Mouse (Mus musculus): ENCODE results near the gene Ttc29. TPM values are rescaled to one million over a fixed set of nuclear protein-coding genes. Genes with fewer than 3 reads are reported as not detected.

Gene Ttc29
- polyA plus RNA-seq (2014; fragmentation: Nextera tagmentation; extraction: Ambion mirVana): 0.46 and 0.88 TPM in 2 replicates

DNA sequence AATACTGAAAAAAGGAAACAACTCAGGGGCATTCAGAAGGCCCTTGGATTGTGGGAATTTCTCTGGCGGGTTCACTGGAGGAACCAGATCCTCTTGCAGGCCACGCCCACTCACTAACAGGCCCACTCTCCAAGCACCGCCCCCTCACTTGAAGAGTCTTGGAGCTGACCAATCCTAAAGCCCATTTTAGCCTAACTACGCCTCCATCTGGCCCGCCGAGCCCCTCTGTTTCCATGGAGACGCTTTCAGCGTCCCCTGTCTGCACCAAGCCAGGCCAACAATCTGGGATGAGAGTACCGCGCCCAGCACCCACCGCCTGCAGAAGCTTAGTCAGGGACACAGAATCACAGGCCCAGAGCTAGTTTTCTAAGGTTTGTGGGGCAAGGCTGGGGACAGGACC lies at the start of gene Ttc29:
Gene Ttc29 (plus strand): TSS at position 224 of the 400 bp plus-strand sequence.
- under 1% methylated on average over 11 of the region's 11 CpGs for WGBS
- H3K4me3 ChIP-seq (ENCODE audit: low read depth, low read length): no peak within 1 kb of the TSS

DNA sequence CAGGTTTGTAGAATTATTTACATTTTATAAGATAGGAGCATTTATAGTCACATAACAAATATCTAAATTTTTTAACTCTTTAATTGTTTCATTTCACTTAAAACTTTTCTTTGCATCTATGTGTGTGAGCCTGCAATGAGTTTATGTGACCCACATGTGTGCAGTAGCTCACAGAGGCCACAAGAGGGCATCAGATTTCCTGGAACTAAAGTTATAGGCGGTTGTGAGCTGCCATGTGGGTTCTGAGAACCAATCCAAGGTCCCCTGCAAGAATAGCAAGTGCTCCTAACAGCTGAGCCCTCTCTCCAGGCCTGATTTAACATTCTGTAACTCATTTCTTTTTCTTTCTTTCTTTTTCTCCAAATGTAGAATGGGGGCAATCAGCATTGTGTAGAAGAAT lies 41.7 kb upstream of the Ttc29 start:
- Histone ChIP-seq H3K9ac (replicated peaks; ENCODE audit: low read length) (no peak overlapping the region), H3K4me2 (ENCODE audit: low read depth, low read length) (no peak overlapping the region), H3K4me1 (ENCODE audit: control insufficient read depth, insufficient read depth, low read length) (no peaks in the 10 kb centered on the region), H3K4me3 (ENCODE audit: low read depth, low read length) (no peak overlapping the region), H3K36me3 (replicated peaks; ENCODE audit: control insufficient read depth, insufficient read depth, low read depth, low read length) (no peaks in the 10 kb centered on the region), H3K27ac (replicated peaks; ENCODE audit: low read depth, low read length) (no peak overlapping the region), H3K27me3 (ENCODE audit: control insufficient read depth, insufficient read depth, low read length) (no peaks in the 10 kb centered on the region), H3K9me3 (replicated peaks; ENCODE audit: control insufficient read depth, low read length) (no peaks in the 10 kb centered on the region)
- no peak for ATAC-seq (replicated peaks; ENCODE audit: insufficient number of reproducible peaks, low FRiP score, low TSS enrichment, low read depth)
- WGBS: 92% methylated on average over 1 of the region's 1 CpGs
- DNase-seq (ENCODE audit: low spot score): no peak

More for the DNA sequence above, at the start of gene Ttc29:
- H3K27ac ChIP-seq (replicated peaks; ENCODE audit: low read depth, low read length): no peak within 1 kb of the TSS
- H3K4me1 ChIP-seq (ENCODE audit: control insufficient read depth, insufficient read depth, low read length): no peaks in the 10 kb centered on the region
- ATAC-seq (replicated peaks; ENCODE audit: insufficient number of reproducible peaks, low FRiP score, low TSS enrichment, low read depth): peak; percentile 97
- H3K36me3 ChIP-seq (replicated peaks; ENCODE audit: control insufficient read depth, insufficient read depth, low read depth, low read length): no peaks in the 10 kb centered on the region
- H3K9me3 ChIP-seq (replicated peaks; ENCODE audit: control insufficient read depth, low read length): no peaks in the 10 kb centered on the region
- no peaks in the 10 kb centered on the region for H3K27me3 ChIP-seq (ENCODE audit: control insufficient read depth, insufficient read depth, low read length)
- DNase-seq (ENCODE audit: low spot score): peak; percentile 96
- H3K4me2 ChIP-seq (ENCODE audit: low read depth, low read length): peak within 1 kb of the TSS; percentile 1; the same call in 1 of the 2 replicates
- H3K9ac ChIP-seq (replicated peaks; ENCODE audit: low read length): no peak within 1 kb of the TSS

DNA sequence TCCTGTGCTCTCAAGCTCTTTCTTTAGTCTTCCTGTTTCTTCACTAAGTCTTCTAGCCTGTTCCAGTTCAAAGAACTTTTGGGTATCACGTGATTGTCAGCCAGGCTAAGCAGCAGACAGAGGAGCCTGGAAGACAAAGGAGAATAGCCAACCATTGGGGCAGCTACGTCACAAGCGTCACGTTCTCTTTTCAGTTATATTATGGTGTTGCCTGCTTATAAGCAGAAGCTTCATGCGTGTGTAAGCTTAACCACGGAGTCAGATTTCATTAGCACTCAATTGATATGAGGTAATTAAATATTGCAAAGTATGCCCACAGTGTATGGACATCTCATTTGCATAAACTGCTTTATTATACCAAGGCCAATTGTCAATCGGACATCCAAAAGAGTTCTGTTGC lies 30.4 kb upstream of the Ttc29 start:
- Histone ChIP-seq H3K4me2 (ENCODE audit: low read depth, low read length) (no peak overlapping the region), H3K4me3 (ENCODE audit: low read depth, low read length) (no peak overlapping the region), H3K36me3 (replicated peaks; ENCODE audit: control insufficient read depth, insufficient read depth, low read depth, low read length) (no peaks in the 10 kb centered on the region), H3K27ac (replicated peaks; ENCODE audit: low read depth, low read length) (no peak overlapping the region), H3K27me3 (ENCODE audit: control insufficient read depth, insufficient read depth, low read length) (no peaks in the 10 kb centered on the region), H3K4me1 (ENCODE audit: control insufficient read depth, insufficient read depth, low read length) (no peaks in the 10 kb centered on the region), H3K9ac (replicated peaks; ENCODE audit: low read length) (no peak overlapping the region), H3K9me3 (replicated peaks; ENCODE audit: control insufficient read depth, low read length) (no peaks in the 10 kb centered on the region)
- ATAC-seq (replicated peaks; ENCODE audit: insufficient number of reproducible peaks, low FRiP score, low TSS enrichment, low read depth) (no peak), DNase-seq (ENCODE audit: low spot score) (no peak)
- 78% methylated on average over 7 of the region's 7 CpGs for WGBS

DNA sequence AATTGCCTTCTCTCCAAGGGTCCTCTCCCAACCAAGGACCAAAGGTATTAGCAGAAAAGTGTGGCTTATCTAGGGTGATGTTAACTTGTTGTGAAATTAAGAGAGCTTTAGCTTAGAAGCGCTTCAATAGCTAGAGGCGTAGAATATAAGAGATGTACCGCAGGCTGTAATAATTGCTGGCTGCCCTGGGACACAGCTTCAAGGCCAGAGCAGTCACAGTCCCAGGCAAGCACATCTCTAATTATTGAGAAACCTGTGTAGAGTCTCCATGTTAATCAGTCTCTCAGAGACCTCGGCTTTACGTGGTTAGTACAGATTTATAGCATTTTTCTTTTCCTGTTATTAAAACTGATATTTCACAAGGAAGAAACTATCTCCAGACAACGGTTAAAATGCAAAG lies 29.7 kb upstream of the Ttc29 start:
- no peaks in the 10 kb centered on the region for H3K27me3 ChIP-seq (ENCODE audit: control insufficient read depth, insufficient read depth, low read length)
- no peak overlapping the region for H3K9ac ChIP-seq (replicated peaks; ENCODE audit: low read length)
- no peak overlapping the region for H3K4me3 ChIP-seq (ENCODE audit: low read depth, low read length)
- H3K27ac ChIP-seq (replicated peaks; ENCODE audit: low read depth, low read length): no peak overlapping the region
- H3K4me2 ChIP-seq (ENCODE audit: low read depth, low read length): no peak overlapping the region
- no peaks in the 10 kb centered on the region for H3K9me3 ChIP-seq (replicated peaks; ENCODE audit: control insufficient read depth, low read length)
- no peaks in the 10 kb centered on the region for H3K36me3 ChIP-seq (replicated peaks; ENCODE audit: control insufficient read depth, insufficient read depth, low read depth, low read length)
- ATAC-seq (replicated peaks; ENCODE audit: insufficient number of reproducible peaks, low FRiP score, low TSS enrichment, low read depth) (no peak), DNase-seq (ENCODE audit: low spot score) (no peak)
- H3K4me1 ChIP-seq (ENCODE audit: control insufficient read depth, insufficient read depth, low read length): no peaks in the 10 kb centered on the region
- 90% methylated on average over 6 of the region's 6 CpGs for WGBS

DNA sequence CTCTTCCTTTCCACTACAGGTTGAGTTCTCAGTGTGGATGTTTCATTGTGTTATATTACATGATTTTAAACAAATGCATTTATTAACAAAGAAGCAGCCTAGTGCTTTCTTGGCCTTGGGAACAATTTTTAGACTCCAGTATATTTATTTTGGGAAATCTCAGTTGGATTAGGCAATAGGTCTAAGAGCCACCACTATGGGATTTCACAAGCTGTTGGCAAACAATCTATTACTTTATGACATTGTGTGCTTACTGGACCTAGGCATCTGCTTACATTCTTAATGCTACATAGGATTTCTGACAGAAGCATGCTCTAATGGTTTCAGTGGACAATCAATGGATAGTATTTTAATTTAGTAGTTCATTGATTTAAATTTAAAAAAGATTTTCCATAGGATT lies 26.0 kb upstream of the Ttc29 start:
- Histone ChIP-seq H3K4me1 (ENCODE audit: control insufficient read depth, insufficient read depth, low read length) (no peaks in the 10 kb centered on the region), H3K4me2 (ENCODE audit: low read depth, low read length) (no peak overlapping the region), H3K27me3 (ENCODE audit: control insufficient read depth, insufficient read depth, low read length) (no peaks in the 10 kb centered on the region), H3K9ac (replicated peaks; ENCODE audit: low read length) (no peak overlapping the region), H3K36me3 (replicated peaks; ENCODE audit: control insufficient read depth, insufficient read depth, low read depth, low read length) (no peaks in the 10 kb centered on the region), H3K4me3 (ENCODE audit: low read depth, low read length) (no peak overlapping the region), H3K27ac (replicated peaks; ENCODE audit: low read depth, low read length) (no peak overlapping the region), H3K9me3 (replicated peaks; ENCODE audit: control insufficient read depth, low read length) (no peaks in the 10 kb centered on the region)
- ATAC-seq (replicated peaks; ENCODE audit: insufficient number of reproducible peaks, low FRiP score, low TSS enrichment, low read depth) (no peak), DNase-seq (ENCODE audit: low spot score) (no peak)

DNA sequence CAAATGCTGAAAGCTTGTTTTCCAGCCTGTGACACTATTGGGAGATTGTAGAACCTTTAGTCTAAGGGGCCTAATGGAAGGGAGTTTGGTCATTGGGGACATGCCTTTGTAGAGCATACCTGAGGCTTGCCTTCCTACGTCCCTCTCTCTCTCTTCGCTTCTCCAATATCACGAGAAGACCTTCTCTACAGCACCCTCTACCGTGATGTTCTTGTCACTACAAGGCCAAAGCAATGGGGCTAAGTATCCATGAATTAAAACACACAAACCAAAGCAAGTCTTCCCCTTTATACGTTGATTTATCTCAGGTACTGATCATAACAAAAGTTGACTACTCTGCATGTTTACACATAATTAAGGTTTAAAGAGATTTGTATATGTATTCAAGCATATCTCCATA lies 8.9 kb upstream of the Ttc29 start:
- WGBS: 28% methylated on average over 5 of the region's 5 CpGs
- H3K36me3 ChIP-seq (replicated peaks; ENCODE audit: control insufficient read depth, insufficient read depth, low read depth, low read length): no peaks in the 10 kb centered on the region
- no peaks in the 10 kb centered on the region; the same call in 1 of the 2 replicates for H3K27me3 ChIP-seq (ENCODE audit: control insufficient read depth, insufficient read depth, low read length)
- no peak overlapping the region for H3K4me3 ChIP-seq (ENCODE audit: low read depth, low read length)
- H3K27ac ChIP-seq (replicated peaks; ENCODE audit: low read depth, low read length): no peak overlapping the region
- no peak overlapping the region for H3K4me2 ChIP-seq (ENCODE audit: low read depth, low read length)
- no peaks in the 10 kb centered on the region for H3K9me3 ChIP-seq (replicated peaks; ENCODE audit: control insufficient read depth, low read length)
- no peaks in the 10 kb centered on the region for H3K4me1 ChIP-seq (ENCODE audit: control insufficient read depth, insufficient read depth, low read length)
- H3K9ac ChIP-seq (replicated peaks; ENCODE audit: low read length): no peak overlapping the region
- DNase-seq (ENCODE audit: low spot score): peak; percentile 54
- ATAC-seq (replicated peaks; ENCODE audit: insufficient number of reproducible peaks, low FRiP score, low TSS enrichment, low read depth): no peak

DNA sequence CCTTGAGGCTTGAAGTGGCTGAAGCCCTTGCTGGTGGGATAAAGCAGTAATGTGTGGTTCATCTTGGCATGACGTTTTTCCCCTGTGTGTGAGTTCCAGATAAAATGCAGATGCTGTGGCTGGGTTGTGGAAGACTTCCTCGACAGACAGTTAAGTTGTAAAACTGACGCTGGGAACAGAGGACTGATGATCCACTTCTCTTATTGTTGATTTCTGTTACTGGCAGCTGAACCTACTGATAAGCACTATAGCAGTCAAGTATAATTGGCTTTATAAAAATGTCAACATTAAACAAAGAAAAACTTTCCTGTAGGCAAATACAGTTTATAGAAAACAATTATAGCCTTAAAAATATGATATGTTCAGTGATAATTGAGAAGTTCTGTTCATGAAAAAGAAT lies 2.7 kb upstream of the Ttc29 start:
- Histone ChIP-seq H3K4me2 (ENCODE audit: low read depth, low read length) (no peak overlapping the region), H3K27ac (replicated peaks; ENCODE audit: low read depth, low read length) (no peak overlapping the region), H3K27me3 (ENCODE audit: control insufficient read depth, insufficient read depth, low read length) (no peaks in the 10 kb centered on the region; the same call in 1 of the 2 replicates), H3K9ac (replicated peaks; ENCODE audit: low read length) (no peak overlapping the region), H3K4me1 (ENCODE audit: control insufficient read depth, insufficient read depth, low read length) (no peaks in the 10 kb centered on the region), H3K4me3 (ENCODE audit: low read depth, low read length) (no peak overlapping the region), H3K36me3 (replicated peaks; ENCODE audit: control insufficient read depth, insufficient read depth, low read depth, low read length) (no peaks in the 10 kb centered on the region), H3K9me3 (replicated peaks; ENCODE audit: control insufficient read depth, low read length) (no peaks in the 10 kb centered on the region)
- no peak for DNase-seq (ENCODE audit: low spot score)
- 85% methylated on average over 3 of the region's 3 CpGs for WGBS
- no peak for ATAC-seq (replicated peaks; ENCODE audit: insufficient number of reproducible peaks, low FRiP score, low TSS enrichment, low read depth)

DNA sequence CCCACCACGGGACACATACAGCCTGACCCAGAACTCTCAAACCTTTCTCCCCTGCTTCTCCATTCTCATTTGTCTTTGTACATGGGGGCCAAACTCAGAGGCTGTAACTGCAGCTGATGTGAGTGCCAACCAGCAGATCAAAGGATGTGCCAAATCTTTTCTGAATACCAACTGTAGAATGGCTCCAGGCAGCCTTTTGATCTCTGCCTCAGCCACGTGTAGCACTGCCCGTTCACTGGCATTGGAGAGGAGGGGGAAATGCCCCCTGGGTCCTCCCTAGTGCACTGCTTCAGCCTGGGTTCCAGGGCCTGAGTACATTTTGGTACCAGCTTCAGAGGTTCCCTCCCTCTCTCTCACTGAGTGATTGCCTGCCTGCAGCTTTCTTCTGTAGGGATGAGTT lies 1.5 kb downstream of the Ttc29 start:
- H3K27me3 ChIP-seq (ENCODE audit: control insufficient read depth, insufficient read depth, low read length): no peaks in the 10 kb centered on the region
- no peak for DNase-seq (ENCODE audit: low spot score)
- no peaks in the 10 kb centered on the region for H3K9me3 ChIP-seq (replicated peaks; ENCODE audit: control insufficient read depth, low read length)
- H3K9ac ChIP-seq (replicated peaks; ENCODE audit: low read length): no peak overlapping the region
- H3K4me1 ChIP-seq (ENCODE audit: control insufficient read depth, insufficient read depth, low read length): no peaks in the 10 kb centered on the region
- H3K4me3 ChIP-seq (ENCODE audit: low read depth, low read length): no peak overlapping the region
- no peaks in the 10 kb centered on the region for H3K36me3 ChIP-seq (replicated peaks; ENCODE audit: control insufficient read depth, insufficient read depth, low read depth, low read length)
- H3K27ac ChIP-seq (replicated peaks; ENCODE audit: low read depth, low read length): no peak overlapping the region
- WGBS: 23% methylated on average over 3 of the region's 3 CpGs
- ATAC-seq (replicated peaks; ENCODE audit: insufficient number of reproducible peaks, low FRiP score, low TSS enrichment, low read depth): no peak
- H3K4me2 ChIP-seq (ENCODE audit: low read depth, low read length): no peak overlapping the region
